Mouse (Mus musculus) lung, postnatal 4 days (tissue): ENCODE measurements around the gene Syt16.

Source experiments
- DNase-seq, 2 experiments: peaks; one replicate each; pipeline ENCODE4 v3.0.0; 2021

Syt16 gene

GRCm38 (mm10) chr12:74109462-74110068, 112.1 kb downstream of the Syt16 start:
- DNase-seq: no peak

GRCm38 (mm10) chr12:74116825-74117224, 119.4 kb downstream of the Syt16 start:
- DNase-seq: no peak

- DNase-seq: no peak
These were observed 128.3 kb downstream of the Syt16 start for GRCm38 (mm10) chr12:74125796-74126195.

- DNase-seq: no peak
These were observed 130.8 kb downstream of the Syt16 start for GRCm38 (mm10) chr12:74128229-74128628.

- DNase-seq: no peak
These were observed 134.3 kb downstream of the Syt16 start for GRCm38 (mm10) chr12:74131790-74132189.

- no peak for DNase-seq
These were observed 144.7 kb downstream of the Syt16 start for GRCm38 (mm10) chr12:74142147-74142546.

- DNase-seq: no peak
These were observed 146.9 kb downstream of the Syt16 start for GRCm38 (mm10) chr12:74144385-74144784.

- no peak for DNase-seq
These were observed 163.3 kb downstream of the Syt16 start for GRCm38 (mm10) chr12:74160791-74161190.

- DNase-seq: no peak
These were observed 165.6 kb downstream of the Syt16 start for GRCm38 (mm10) chr12:74163080-74163479.

- no peak for DNase-seq
These were observed 173.8 kb downstream of the Syt16 start for GRCm38 (mm10) chr12:74171257-74171656.

GRCm38 (mm10) chr12:74173902-74174301, 176.4 kb downstream of the Syt16 start:
- DNase-seq: no peak

GRCm38 (mm10) chr12:74184596-74184995, 187.1 kb downstream of the Syt16 start:
- DNase-seq: no peak

GRCm38 (mm10) chr12:74188243-74188785, 190.9 kb downstream of the Syt16 start:
- DNase-seq: no peak

- no peak for DNase-seq
These were observed 191.4 kb downstream of the Syt16 start for GRCm38 (mm10) chr12:74188815-74189214.

- no peak for DNase-seq
These were observed 192.4 kb downstream of the Syt16 start for GRCm38 (mm10) chr12:74189840-74190239.

- no peak for DNase-seq
These were observed 192.8 kb downstream of the Syt16 start for GRCm38 (mm10) chr12:74190297-74190696.

GRCm38 (mm10) chr12:74192552-74192951, 195.1 kb downstream of the Syt16 start:
- no peak for DNase-seq

- no peak for DNase-seq
These were observed 203.9 kb downstream of the Syt16 start for GRCm38 (mm10) chr12:74201410-74201809.

GRCm38 (mm10) chr12:74202431-74203042, 205.1 kb downstream of the Syt16 start:
- DNase-seq: no peak

- no peak for DNase-seq
These were observed 214.7 kb downstream of the Syt16 start for GRCm38 (mm10) chr12:74212156-74212555.

- no peak for DNase-seq
These were observed 218.8 kb downstream of the Syt16 start for GRCm38 (mm10) chr12:74216103-74216728.

GRCm38 (mm10) chr12:74219909-74220308, 222.4 kb downstream of the Syt16 start:
- DNase-seq: no peak

- no peak for DNase-seq
These were observed 223.2 kb downstream of the Syt16 start for GRCm38 (mm10) chr12:74220651-74221050.

- DNase-seq: no peak
These were observed 233.3 kb downstream of the Syt16 start for GRCm38 (mm10) chr12:74230808-74231207.
